Mouse (Mus musculus): ENCODE data around the gene Id2.

Gene Id2

DNA sequence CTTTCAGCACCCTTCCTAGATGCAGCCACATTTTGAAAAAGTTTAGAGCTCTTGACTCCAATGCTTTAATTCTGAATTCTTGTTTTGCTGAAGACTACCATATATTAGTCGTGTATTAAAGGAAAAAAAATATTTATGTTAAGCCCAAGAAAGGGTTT is at the start of gene Id2:
Gene Id2, minus strand, starts transcription at position 89 of the 158 bp plus-strand sequence.
- DNase-seq, result no peak

- DNase-seq, result no peak
These were observed 48.4 kb upstream of the Id2 start for GRCm38 (mm10) chr12:25145344-25145698.

- no peak for DNase-seq
These were observed 47.8 kb upstream of the Id2 start for GRCm38 (mm10) chr12:25144591-25145343.

DNA sequence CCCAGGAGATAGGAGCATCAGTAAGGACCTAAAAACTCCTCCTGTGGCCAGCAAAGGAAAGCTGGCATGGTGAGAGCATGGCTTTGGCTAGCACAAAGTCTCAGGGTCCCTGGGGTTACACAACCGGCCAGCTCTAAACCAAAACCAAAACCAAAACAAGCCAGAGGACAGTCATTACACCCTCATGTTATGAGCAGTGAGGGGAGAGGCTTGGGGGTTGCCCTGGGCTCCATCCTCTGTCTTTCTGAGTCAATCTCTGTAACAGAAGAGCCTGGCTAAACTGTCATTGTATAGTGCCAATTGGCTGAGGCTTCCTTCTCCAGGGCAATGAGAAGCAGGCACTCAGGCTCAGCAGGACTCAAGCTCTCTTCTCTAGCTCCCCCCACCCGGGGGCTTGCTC is 46.6 kb upstream of the Id2 start:
- no peak for DNase-seq

GRCm38 (mm10) chr12:25142251-25142650 is 45.3 kb upstream of the Id2 start:
- DNase-seq, result no peak

DNA sequence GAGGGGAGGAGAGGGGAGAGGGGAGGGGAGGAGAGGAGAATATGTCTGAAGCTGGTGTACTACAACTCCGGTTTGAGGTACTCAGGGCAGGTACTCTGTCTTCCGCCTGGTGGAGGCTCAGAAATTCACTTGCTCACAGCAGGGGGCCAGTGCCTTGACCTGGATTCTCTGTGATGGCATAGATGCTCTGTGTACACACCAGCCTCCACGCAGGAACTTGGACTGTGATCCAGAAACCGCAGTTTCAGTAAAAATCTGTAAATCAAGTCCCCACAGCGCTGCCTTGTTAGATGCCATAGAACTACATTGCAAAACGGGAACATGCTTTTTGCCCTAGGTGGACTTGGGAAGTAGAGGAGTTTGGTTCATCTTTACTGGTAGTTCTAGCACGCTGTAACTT is 44.4 kb upstream of the Id2 start:
- DNase-seq, result no peak

DNA sequence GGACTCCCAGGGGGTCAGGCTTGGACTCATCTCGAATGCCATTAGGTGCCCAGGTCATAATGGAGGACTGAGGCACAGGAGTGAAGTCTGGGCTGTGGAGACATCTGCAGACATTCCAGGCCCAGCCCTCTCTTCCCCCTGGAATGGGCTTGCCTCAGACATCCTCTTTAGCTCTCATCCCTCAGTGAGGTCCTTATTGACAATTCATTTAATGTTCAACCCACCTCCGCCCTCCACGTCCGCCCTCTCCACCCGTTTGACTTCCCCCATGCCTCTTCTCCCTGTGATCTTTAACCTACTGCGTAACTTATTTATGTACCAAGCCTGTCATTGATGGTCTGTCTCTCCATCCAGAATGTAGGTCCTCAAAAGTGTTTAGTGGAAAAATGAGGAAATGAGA is 43.2 kb upstream of the Id2 start:
- no peak for DNase-seq

GRCm38 (mm10) chr12:25138616-25139015 is 41.7 kb upstream of the Id2 start:
- DNase-seq, result no peak

DNA sequence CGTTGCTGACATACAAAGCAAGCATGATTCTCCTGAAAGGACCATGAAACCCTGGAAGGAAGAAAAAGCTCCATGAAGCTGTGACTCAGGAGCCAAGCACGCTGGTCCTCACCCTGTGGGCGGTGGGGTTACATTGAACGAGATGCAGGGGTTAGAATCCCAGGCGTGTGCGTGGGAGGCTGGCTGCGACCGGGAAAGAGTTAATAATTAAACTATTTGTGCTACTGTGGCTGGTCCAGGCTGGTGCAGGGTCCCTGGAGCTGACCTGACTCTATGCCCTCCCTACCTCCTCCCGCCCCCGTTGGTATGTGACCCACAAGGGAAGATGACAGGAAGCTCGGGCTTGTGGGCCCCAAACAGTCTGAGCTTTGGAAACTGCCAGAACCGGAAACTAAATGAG is 35.1 kb upstream of the Id2 start:
- DNase-seq, result no peak

DNA sequence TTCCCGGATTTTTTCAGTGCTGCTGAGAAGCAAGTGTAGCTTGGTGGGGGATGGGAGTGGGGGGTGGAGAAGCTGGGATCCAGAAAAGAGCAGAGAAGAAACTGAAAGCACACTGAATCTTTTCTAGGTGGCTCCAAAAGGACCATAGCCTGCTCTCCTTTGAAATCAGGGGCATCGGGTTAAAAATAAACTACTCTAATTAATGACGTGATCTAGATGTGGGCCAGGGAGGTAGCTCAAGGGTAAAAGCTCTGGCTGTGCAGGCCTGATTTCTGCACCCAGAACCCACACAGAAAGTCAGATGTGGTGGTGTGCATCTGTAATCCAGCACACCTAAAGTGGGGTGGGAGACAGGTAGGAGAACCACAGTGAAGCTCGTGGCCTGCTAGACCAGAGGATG is 30.7 kb upstream of the Id2 start:
- no peak for DNase-seq

GRCm38 (mm10) chr12:25126228-25126627 is 29.3 kb upstream of the Id2 start:
- no peak for DNase-seq

DNA sequence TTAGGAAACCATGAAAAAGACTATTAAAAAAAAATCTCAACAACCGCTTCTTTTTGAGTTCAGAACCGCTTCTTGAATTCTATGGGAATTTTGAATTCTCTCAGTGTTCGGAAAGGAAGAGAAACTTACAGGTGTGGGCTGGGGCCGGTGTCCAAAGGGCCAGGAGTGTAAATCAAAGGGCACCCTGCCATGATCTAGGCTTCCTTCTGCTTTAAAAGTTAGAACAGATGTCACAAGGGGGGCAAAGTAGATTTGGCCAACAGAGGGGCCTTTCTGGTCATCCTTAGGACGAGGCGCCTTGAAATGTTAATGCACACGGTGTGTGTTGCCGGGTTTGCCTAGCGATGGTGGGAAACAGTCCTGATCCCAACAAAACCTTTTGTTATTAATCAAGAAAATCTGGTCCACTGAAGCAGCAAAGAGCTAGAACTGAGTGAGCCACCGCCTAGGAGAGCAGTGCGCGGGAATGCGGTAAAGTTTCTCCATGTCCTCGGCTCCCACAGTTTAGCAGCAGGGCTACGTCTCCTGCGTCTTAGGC is 28.4 kb upstream of the Id2 start:
- DNase-seq, result no peak

DNA sequence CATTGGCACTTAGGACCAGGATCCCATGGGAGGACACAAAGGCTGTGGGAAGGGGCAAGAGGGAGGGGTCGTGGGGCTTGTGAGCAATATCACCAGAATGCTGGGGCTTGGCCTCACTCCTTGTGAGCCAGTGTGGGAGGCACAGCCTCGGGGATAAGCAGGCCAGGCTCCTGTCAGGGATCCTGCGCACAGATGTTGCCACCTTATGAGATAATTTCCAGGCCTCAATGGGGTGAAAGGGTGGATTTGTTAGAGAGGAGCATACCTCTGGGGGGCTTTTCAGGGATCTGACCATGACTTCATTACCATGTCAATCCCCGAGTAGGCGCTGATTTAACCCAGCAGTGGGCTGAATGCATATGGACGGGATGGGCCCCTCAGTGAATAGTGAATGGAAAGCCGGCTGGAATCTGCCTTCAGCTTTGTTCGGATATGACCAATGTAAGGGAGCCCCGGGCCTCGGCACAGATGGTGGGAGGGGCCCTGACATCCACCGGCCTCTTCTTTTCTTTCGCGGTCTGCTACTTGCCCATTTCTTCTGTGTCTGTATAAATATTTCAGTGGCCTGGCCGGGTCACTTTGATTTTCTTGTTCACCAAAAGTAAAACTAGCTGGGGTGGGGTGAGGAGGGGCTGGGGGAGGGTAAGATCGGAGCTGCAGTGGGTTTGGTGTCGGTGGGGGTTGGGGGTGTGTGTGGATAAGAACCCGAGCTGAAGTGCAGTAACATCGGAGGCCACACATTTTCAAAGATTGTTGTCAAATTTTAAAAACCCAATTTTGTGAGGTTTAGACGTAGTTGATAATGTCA is 27.7 kb upstream of the Id2 start:
- no peak for DNase-seq

- no peak for DNase-seq
These were observed 23.8 kb upstream of the Id2 start for GRCm38 (mm10) chr12:25120753-25121152.

DNA sequence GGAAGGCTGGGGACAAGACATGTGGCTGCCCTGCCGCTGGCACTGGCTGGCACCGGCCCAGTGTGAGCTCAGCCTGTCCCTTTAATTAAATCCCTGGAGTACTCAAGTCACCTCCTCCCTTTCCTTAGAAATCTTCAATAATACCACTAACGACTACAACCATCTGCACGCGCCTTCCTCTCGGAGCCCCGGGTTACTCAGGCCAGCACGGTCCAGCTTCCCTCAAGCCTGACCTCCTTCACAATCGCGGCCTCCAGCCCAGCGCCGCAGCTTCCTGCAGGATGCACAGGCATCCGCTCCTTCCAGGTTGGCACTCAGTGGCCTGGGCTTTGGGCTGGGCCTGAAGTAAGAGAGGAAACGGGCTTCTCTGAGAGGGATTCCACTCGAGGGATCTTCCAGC is 22.3 kb upstream of the Id2 start:
- no peak for DNase-seq

- no peak for DNase-seq
These were observed 21.0 kb upstream of the Id2 start for GRCm38 (mm10) chr12:25117856-25118511.

- no peak for DNase-seq
These were observed 19.2 kb upstream of the Id2 start for GRCm38 (mm10) chr12:25116126-25116525.

DNA sequence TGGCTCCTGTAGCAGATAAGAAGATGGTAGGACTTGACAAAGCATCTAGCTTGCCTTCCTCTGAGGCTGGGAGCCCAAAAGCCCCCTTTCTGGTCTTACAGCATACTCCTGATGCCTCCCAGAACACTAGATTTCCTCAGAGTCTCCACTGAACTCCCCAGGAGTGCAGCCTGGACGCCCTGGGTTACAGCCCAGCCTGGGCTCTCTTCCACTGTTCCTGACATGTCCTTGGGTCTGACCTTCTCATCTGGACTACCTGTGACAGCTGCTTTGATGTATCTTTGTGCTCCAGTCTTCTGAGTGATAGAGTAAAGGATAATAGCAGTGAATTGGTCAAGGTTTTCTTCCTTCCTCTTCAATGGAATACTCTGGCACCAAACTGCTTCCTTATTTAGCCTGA is 17.5 kb upstream of the Id2 start:
- DNase-seq, result no peak

DNA sequence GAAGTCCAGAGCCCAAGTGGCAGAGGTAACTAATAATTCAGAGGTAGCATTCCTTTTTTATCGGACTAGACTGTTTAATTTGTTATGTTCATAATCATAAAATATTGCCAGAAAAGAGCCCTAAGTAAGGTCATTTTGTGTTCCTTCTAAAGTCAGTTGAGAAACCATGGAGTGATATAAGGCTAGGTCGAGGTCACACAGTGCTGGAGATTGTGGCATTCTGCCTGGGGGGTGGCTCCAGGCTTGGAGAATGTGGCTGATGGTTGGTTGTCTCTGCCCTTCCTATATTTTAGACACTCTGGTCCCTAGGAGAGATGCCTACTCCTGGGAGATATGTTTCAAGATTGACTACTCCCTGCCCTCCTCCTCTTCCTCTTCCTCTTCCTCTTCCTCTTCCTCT is 16.4 kb upstream of the Id2 start:
- DNase-seq, result no peak

DNA sequence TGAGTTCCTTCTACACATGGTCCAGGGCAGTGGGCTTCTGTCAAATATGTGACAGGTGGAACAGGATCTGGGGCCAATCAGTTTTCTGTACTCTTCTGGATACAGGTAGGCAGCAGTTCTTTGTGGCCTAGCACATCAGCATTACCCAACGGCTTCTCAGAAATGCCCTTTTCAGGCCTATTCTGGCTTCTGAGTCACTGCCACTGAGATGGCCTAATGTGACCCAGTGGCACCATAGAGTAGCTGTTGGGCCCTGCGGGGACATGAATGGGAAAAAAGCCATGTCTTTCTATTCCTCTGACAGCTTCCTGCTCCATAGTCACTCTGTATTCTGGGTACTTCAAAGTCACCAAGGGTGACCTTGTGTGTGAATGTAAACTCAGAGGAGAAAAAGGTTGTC is 15.9 kb upstream of the Id2 start:
- DNase-seq, result no peak

- no peak for DNase-seq
These were observed 13.7 kb upstream of the Id2 start for GRCm38 (mm10) chr12:25110682-25111078.

DNA sequence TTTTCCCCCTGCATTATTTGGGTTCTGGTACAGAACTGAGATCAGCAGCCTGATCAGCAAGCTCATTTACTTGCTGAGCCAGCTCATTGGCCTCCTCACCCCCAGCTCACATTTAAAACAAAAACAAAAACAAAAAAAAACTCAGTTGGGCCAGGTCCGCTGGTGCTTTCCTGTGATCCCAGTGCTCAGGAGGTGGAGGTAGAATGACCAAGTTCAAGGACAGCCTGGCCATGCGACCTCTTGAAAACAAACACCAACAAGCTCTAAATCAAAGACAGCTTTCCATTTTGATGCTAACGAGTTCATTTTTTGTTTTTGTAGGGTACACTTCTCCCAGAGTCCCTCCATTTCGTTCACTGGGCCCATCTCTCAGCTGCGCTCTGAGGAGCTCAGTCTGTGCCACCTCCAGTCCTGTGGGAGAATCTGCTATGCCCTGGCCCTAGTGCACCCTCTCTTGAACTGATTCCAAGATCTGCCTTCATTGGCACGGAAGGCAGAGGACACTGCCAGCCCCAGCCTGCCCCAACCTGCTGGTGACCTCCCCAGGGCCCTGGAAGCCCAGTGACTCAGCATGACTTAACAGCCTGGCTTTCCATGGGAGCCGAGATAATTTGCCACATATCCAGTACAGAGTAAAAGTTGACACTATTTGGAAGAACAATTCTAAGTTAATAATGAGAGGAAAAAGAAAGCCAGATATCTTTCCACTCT is 13.2 kb upstream of the Id2 start:
- no peak for DNase-seq

DNA sequence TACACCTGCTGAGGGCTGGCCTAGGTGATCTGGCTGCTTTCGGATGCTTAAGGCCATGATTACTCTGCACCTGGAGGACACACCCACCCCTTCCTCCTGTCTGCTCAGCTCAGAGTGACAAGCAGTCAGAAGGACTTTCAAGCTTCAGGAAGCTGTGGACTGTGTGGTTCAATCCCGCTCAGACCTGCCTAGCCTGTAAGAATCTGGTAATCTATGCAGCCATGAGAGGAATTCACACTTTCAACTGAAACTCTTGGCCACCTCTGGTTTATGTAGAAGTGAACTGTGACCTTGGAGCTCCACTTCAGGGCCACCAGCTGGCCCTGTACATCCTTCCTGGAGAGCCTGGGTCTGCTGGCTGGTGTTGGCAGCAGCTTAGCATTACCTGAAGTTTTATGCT is 11.9 kb upstream of the Id2 start:
- DNase-seq, result no peak

DNA sequence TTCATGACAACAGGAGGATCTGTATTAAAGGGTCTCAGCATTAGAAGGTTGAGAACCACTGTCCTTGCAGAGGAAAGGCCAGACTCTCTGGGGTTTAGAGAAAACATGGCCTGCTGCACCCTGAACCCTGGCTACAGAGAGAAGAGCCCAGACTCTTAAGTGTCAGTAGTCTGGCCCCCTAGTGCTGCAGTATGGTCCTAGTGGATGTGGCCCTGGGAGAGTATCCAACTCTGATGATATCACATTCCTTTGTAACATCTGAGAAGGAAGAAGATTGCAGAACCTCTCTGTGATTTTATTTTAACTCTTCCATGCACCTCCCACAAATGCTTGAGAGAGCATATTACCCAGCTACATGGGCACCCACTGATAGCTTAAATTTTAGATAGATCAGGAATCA is 7.6 kb upstream of the Id2 start:
- DNase-seq, result no peak
